Mouse (Mus musculus) heart, postnatal 4 days (tissue): Measurements from ENCODE around the gene R3hdm2. TPM values are rescaled to one million over a fixed set of nuclear protein-coding genes. Genes with fewer than 3 reads are reported as not detected.
A peak's percentile ranks its signal among the peaks of the same experiment; 100 is the strongest.

Source experiments
- DNase-seq: peaks from one replicate; pipeline ENCODE4 v3.0.0; 2021
- total RNA-seq, 2 experiments: library from RNA; stranded (reverse); gene quantifications; 2 replicates each; pipeline ENCODE4 v1.2.3; 2021

R3hdm2 gene
- total RNA-seq, 2 experiments from 2014 or later, result 115 to 116 TPM

GRCm38 (mm10) chr10:127519041-127519701, 139.0 kb downstream of the R3hdm2 start:
- DNase-seq, result no peak

- DNase-seq, result no peak
These were observed 140.0 kb downstream of the R3hdm2 start for GRCm38 (mm10) chr10:127519903-127520713.

GRCm38 (mm10) chr10:127520714-127521357, 140.7 kb downstream of the R3hdm2 start:
- no peak for DNase-seq

- no peak for DNase-seq
These were observed 141.5 kb downstream of the R3hdm2 start for GRCm38 (mm10) chr10:127521611-127522080.

- DNase-seq, result peak; percentile 88
These were observed 142.0 kb downstream of the R3hdm2 start, which contains the start of gene Shmt2 for GRCm38 (mm10) chr10:127522088-127522581. Shmt2 (minus strand) TSS chr10:127522444.

GRCm38 (mm10) chr10:127524646-127525255, 144.6 kb downstream of the R3hdm2 start:
- DNase-seq, result no peak

GRCm38 (mm10) chr10:127526048-127526447, 145.9 kb downstream of the R3hdm2 start:
- no peak for DNase-seq

- peak; percentile 72 for DNase-seq
These were observed 146.6 kb downstream of the R3hdm2 start for GRCm38 (mm10) chr10:127526681-127527080.

GRCm38 (mm10) chr10:127527481-127527880, 147.4 kb downstream of the R3hdm2 start:
- DNase-seq, result no peak

- DNase-seq, result no peak
These were observed 150.8 kb downstream of the R3hdm2 start for GRCm38 (mm10) chr10:127530945-127531344.

- DNase-seq, result no peak
These were observed 151.4 kb downstream of the R3hdm2 start for GRCm38 (mm10) chr10:127531548-127531947.

GRCm38 (mm10) chr10:127534036-127534928, 154.2 kb downstream of the R3hdm2 start, which contains the start of gene Nxph4:
Nxph4 (minus strand) TSS chr10:127534559.
- DNase-seq, result peak; percentile 32

GRCm38 (mm10) chr10:127534929-127535384, 154.8 kb downstream of the R3hdm2 start:
- no peak for DNase-seq

GRCm38 (mm10) chr10:127536586-127537314, 156.6 kb downstream of the R3hdm2 start:
- DNase-seq, result peak; percentile 54

GRCm38 (mm10) chr10:127537854-127538583, 157.9 kb downstream of the R3hdm2 start:
- DNase-seq, result peak; percentile 89

GRCm38 (mm10) chr10:127541510-127541909, 161.4 kb downstream of the R3hdm2 start:
- DNase-seq, result no peak

GRCm38 (mm10) chr10:127542084-127542483, 162.0 kb downstream of the R3hdm2 start:
- DNase-seq, result peak; percentile 42

GRCm38 (mm10) chr10:127542720-127543119, 162.6 kb downstream of the R3hdm2 start:
- no peak for DNase-seq

- no peak for DNase-seq
These were observed 163.8 kb downstream of the R3hdm2 start for GRCm38 (mm10) chr10:127543916-127544315.

GRCm38 (mm10) chr10:127544375-127544774, 164.2 kb downstream of the R3hdm2 start:
- DNase-seq, result no peak
